Mouse (Mus musculus): ENCODE results near the gene Vps33a. TPM values are rescaled to one million over a fixed set of nuclear protein-coding genes. Genes with fewer than 3 reads are reported as not detected.
A peak's percentile ranks its signal among the peaks of the same experiment; 100 is the strongest.

The Vps33a gene
- polyA plus RNA-seq, 1 experiment from 2014 or later, result 23.7 TPM

- Histone ChIP-seq H3K4me3 (ENCODE audit: control insufficient read depth in 1 of 2, insufficient read depth in 1 of 2, low read depth in 1 of 2, low read length in 2 of 2) (no peak overlapping the region), H3K36me3 (ENCODE audit: control insufficient read depth, insufficient read depth, low read length) (no peaks in the 10 kb centered on the region), H3K27ac (replicated peaks in 1 of 2; ENCODE audit: control insufficient read depth in 1 of 2, insufficient read depth in 1 of 2, low read depth in 2 of 2, low read length in 2 of 2) (no peak overlapping the region), H3K27me3 (ENCODE audit: control insufficient read depth, insufficient read depth, low read length) (no peaks in the 10 kb centered on the region), H3K4me2 (ENCODE audit: low read length) (no peak overlapping the region; the same call in 1 of the 2 replicates), H3K9ac (ENCODE audit: low read length) (no peak overlapping the region), H3K9me3 (ENCODE audit: control insufficient read depth, low read length) (no peaks in the 10 kb centered on the region), H3K4me1 (ENCODE audit: control insufficient read depth in 2 of 2, insufficient read depth in 2 of 2, low read length in 2 of 2) (peaks cover 3 to 10% of the 10 kb centered on the region in 2 experiments)
- no peak for ATAC-seq (ENCODE audit: insufficient number of reproducible peaks, insufficient read depth, low FRiP score, low read depth)
- WGBS, result 60% methylated on average over 9 of the region's 9 CpGs
These were observed 82.9 kb downstream of the Vps33a start for GRCm38 (mm10) chr5:123489935-123490334.

- Histone ChIP-seq H3K4me1 (ENCODE audit: control insufficient read depth in 2 of 2, insufficient read depth in 2 of 2, low read length in 2 of 2) (peaks cover 3 to 10% of the 10 kb centered on the region in 2 experiments), H3K27me3 (ENCODE audit: control insufficient read depth, insufficient read depth, low read length) (no peaks in the 10 kb centered on the region), H3K9ac (ENCODE audit: low read length) (no peak within 1 kb of the TSS), H3K4me2 (ENCODE audit: low read length) (peak within 1 kb of the TSS; percentile 60), H3K9me3 (ENCODE audit: control insufficient read depth, low read length) (no peaks in the 10 kb centered on the region), H3K4me3 (ENCODE audit: control insufficient read depth in 1 of 2, insufficient read depth in 1 of 2, low read depth in 1 of 2, low read length in 2 of 2) (peak within 1 kb of the TSS in 1 of 2 experiments; percentile 17; a peak in 1 of 4 replicates), H3K36me3 (ENCODE audit: control insufficient read depth, insufficient read depth, low read length) (no peaks in the 10 kb centered on the region), H3K27ac (replicated peaks in 1 of 2; ENCODE audit: control insufficient read depth in 1 of 2, insufficient read depth in 1 of 2, low read depth in 2 of 2, low read length in 2 of 2) (no peak within 1 kb of the TSS)
- no peak for ATAC-seq (ENCODE audit: insufficient number of reproducible peaks, insufficient read depth, low FRiP score, low read depth)
- 6% methylated on average over 25 of the region's 25 CpGs for WGBS
These were observed 83.6 kb downstream of the Vps33a start, which contains the start of the genes Lrrc43 and Il31 for GRCm38 (mm10) chr5:123489112-123489785. Lrrc43 (plus strand) TSS chr5:123489305. Il31 (minus strand) TSS chr5:123489489.

- H3K4me1 ChIP-seq (ENCODE audit: control insufficient read depth in 2 of 2, insufficient read depth in 2 of 2, low read length in 2 of 2), result peaks cover 3 to 10% of the 10 kb centered on the region in 2 experiments
- H3K36me3 ChIP-seq (ENCODE audit: control insufficient read depth, insufficient read depth, low read length), result no peaks in the 10 kb centered on the region
- ATAC-seq (ENCODE audit: insufficient number of reproducible peaks, insufficient read depth, low FRiP score, low read depth), result no peak
- no peak overlapping the region for H3K4me3 ChIP-seq (ENCODE audit: control insufficient read depth in 1 of 2, insufficient read depth in 1 of 2, low read depth in 1 of 2, low read length in 2 of 2)
- WGBS, result 70% methylated on average over 11 of the region's 11 CpGs
- no peak overlapping the region for H3K27ac ChIP-seq (replicated peaks in 1 of 2; ENCODE audit: control insufficient read depth in 1 of 2, insufficient read depth in 1 of 2, low read depth in 2 of 2, low read length in 2 of 2)
- no peaks in the 10 kb centered on the region for H3K9me3 ChIP-seq (ENCODE audit: control insufficient read depth, low read length)
- H3K4me2 ChIP-seq (ENCODE audit: low read length), result no peak overlapping the region
- H3K27me3 ChIP-seq (ENCODE audit: control insufficient read depth, insufficient read depth, low read length), result no peaks in the 10 kb centered on the region
- H3K9ac ChIP-seq (ENCODE audit: low read length), result no peak overlapping the region
These were observed 85.0 kb downstream of the Vps33a start for GRCm38 (mm10) chr5:123487659-123488395.

Small RNA genes lying within 50 kb of the gene (microRNA-seq; reads per million reads assigned to microRNA genes)
- gene Mir7647, result not detected

Other genes with a start within 250 kb of the Vps33a start
- 12.1 and 12.8 TPM in 2 replicates for gene Bcl7a, start 229.2 kb downstream of the Vps33a start, polyA plus RNA-seq (2014; fragmentation: Nextera tagmentation; extraction: Ambion mirVana)
- 12.6 and 13.6 TPM in 2 replicates for gene Mlxip, start 178.2 kb downstream of the Vps33a start, polyA plus RNA-seq (2014; fragmentation: Nextera tagmentation; extraction: Ambion mirVana)
- gene Lrrc43, start 83.7 kb downstream of the Vps33a start, polyA plus RNA-seq (2014; fragmentation: Nextera tagmentation; extraction: Ambion mirVana), result not detected in 2 replicates
- not detected in 2 replicates for gene Il31, start 83.5 kb downstream of the Vps33a start, polyA plus RNA-seq (2014; fragmentation: Nextera tagmentation; extraction: Ambion mirVana)
- 0.40 and 0.41 TPM in 2 replicates for gene B3gnt4, start 62.6 kb downstream of the Vps33a start, polyA plus RNA-seq (2014; fragmentation: Nextera tagmentation; extraction: Ambion mirVana)
- 100 and 104 TPM in 2 replicates for gene Diablo, start 48.9 kb downstream of the Vps33a start, polyA plus RNA-seq (2014; fragmentation: Nextera tagmentation; extraction: Ambion mirVana)
- 0.31 and 0.57 TPM in 2 replicates for gene Gm49027, start 47.5 kb downstream of the Vps33a start, polyA plus RNA-seq (2014; fragmentation: Nextera tagmentation; extraction: Ambion mirVana)
- 48.0 and 50.5 TPM in 2 replicates for gene Clip1, start 111.6 kb upstream of the Vps33a start, polyA plus RNA-seq (2014; fragmentation: Nextera tagmentation; extraction: Ambion mirVana)
- gene Zcchc8, start 148.1 kb upstream of the Vps33a start, polyA plus RNA-seq (2014; fragmentation: Nextera tagmentation; extraction: Ambion mirVana), result 57.0 and 63.1 TPM in 2 replicates
- 77.3 and 80.5 TPM in 2 replicates for gene Rsrc2, start 176.4 kb upstream of the Vps33a start, polyA plus RNA-seq (2014; fragmentation: Nextera tagmentation; extraction: Ambion mirVana)
- gene Kntc1, start 176.7 kb upstream of the Vps33a start, polyA plus RNA-seq (2014; fragmentation: Nextera tagmentation; extraction: Ambion mirVana), result 19.4 and 23.1 TPM in 2 replicates

All from heart, embryonic 14.5 days (tissue).